Mouse (Mus musculus) lung, adult 2 months (tissue): ENCODE measurements around the gene Tert. TPM values are rescaled to one million over a fixed set of nuclear protein-coding genes. Genes with fewer than 3 reads are reported as not detected.
A peak's percentile ranks its signal among the peaks of the same experiment; 100 is the strongest.

Experiments
- DNase-seq: peaks from one replicate; pipeline ENCODE4 v3.0.0; 2022
- H3K4me1 ChIP-seq: fragments of 200-500 bp; 2 replicates; pipeline ENCODE4 v1.6.1; 2011; ENCODE audit warnings: low read length; ENCODE audit not compliant: control insufficient read depth, insufficient read depth
- H3K4me3 ChIP-seq: fragments of 200-500 bp; replicated peaks from 2 replicates; pipeline ENCODE3; 2011; ENCODE audit warnings: low read depth, mild to moderate bottlenecking, control low read depth, low read length; ENCODE audit errors: extremely low read depth
- CTCF ChIP-seq: fragments of 200-500 bp; IDR thresholded peaks from 2 replicates; pipeline ENCODE4 v1.5.1; 2011; ENCODE audit warnings: mild to moderate bottlenecking, low read length, control low read depth; ENCODE audit not compliant: insufficient read depth
- POLR2A ChIP-seq: fragments of 200-500 bp; IDR thresholded peaks from 2 replicates; pipeline ENCODE4 v1.6.1; 2011; ENCODE audit warnings: low read depth, mild to moderate bottlenecking, control low read depth, low read length, borderline replicate concordance; ENCODE audit errors: extremely low read depth
- WGBS: fragments of 180-500 bp; shearing (Covaris S2); methylation state at CpG from one replicate; pipeline ENCODE4 v1.1.7; 2018; 5-methylcytosine and 5-hydroxymethylcytosine counted together
- polyA plus RNA-seq: library from polyadenylated mRNA; depleted of rRNA; stranded (reverse); fragments of >200 nt; gene quantifications from 2 replicates; pipeline ENCODE4 v1.2.3, GENCODE M21; 2012; rRNA removed

The Tert gene
- polyA plus RNA-seq: 1.5 and 2.4 TPM in 2 replicates

DNA sequence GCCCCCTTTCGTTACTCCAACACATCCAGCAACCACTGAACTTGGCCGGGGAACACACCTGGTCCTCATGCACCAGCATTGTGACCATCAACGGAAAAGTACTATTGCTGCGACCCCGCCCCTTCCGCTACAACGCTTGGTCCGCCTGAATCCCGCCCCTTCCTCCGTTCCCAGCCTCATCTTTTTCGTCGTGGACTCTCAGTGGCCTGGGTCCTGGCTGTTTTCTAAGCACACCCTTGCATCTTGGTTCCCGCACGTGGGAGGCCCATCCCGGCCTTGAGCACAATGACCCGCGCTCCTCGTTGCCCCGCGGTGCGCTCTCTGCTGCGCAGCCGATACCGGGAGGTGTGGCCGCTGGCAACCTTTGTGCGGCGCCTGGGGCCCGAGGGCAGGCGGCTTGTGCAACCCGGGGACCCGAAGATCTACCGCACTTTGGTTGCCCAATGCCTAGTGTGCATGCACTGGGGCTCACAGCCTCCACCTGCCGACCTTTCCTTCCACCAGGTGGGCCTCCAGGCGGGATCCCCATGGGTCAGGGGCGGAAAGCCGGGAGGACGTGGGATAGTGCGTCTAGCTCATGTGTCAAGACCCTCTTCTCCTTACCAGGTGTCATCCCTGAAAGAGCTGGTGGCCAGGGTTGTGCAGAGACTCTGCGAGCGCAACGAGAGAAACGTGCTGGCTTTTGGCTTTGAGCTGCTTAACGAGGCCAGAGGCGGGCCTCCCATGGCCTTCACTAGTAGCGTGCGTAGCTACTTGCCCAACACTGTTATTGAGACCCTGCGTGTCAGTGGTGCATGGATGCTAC, at the start of gene Tert:
Tert (plus strand) TSS at position 167 of the 805 bp plus-strand sequence.
- peak; percentile 35 for DNase-seq
- peak within 1 kb of the TSS; percentile 65 for H3K4me3 ChIP-seq
- 14% methylated on average over 47 of the region's 47 CpGs for WGBS
- peaks cover 7% of the 10 kb centered on the region for H3K4me1 ChIP-seq
- TF ChIP-seq POLR2A (no peak), CTCF (peak; percentile 52; the same call in 1 of the 2 replicates)

DNA sequence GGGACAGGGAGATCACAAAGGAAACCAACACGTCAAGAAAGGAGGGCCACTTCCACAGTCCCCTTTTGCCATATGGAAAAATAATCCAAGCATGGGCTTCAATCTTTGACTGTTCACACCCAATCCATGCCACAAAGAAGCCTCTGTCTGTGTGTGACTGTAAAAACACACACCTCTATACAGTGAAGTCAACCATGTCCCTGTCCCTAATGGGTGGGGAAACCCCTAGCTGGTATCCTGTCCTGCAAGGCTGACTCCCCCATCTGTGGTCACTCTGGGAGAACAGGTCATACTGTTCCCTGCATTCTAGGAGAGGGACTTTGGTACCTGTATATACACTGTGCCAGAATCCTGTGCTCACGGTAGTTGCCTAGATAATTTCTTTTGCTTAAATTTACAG, 49.4 kb upstream of the Tert start:
- Histone ChIP-seq H3K4me1 (no peaks in the 10 kb centered on the region), H3K4me3 (no peak overlapping the region)
- DNase-seq: no peak
- TF ChIP-seq CTCF: no peak
- no peak for TF ChIP-seq POLR2A
- 55% methylated on average over 2 of the region's 2 CpGs for WGBS

DNA sequence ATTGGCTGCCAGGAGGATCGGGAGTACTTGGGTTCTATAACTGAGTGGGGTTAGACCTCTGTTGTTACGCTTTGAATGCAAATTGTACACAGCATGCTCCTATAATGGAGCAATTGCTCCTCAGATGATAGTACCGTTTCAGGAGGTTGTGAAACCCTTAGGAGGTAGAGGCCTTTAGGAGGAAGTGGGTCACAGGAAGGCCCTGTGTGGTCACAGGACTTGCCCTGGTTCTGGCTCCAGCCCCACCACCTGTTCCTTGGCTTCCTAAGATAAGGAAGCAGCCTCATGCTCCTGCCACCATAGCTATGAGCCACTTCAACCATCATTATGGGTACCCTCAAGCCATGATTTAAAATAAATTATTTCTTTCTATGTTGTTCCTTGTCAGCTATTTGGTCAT, 35.2 kb upstream of the Tert start:
- WGBS: 67% methylated on average over 3 of the region's 3 CpGs
- no peaks in the 10 kb centered on the region for H3K4me1 ChIP-seq
- no peak for TF ChIP-seq POLR2A
- TF ChIP-seq CTCF: no peak
- no peak for DNase-seq
- no peak overlapping the region for H3K4me3 ChIP-seq

DNA sequence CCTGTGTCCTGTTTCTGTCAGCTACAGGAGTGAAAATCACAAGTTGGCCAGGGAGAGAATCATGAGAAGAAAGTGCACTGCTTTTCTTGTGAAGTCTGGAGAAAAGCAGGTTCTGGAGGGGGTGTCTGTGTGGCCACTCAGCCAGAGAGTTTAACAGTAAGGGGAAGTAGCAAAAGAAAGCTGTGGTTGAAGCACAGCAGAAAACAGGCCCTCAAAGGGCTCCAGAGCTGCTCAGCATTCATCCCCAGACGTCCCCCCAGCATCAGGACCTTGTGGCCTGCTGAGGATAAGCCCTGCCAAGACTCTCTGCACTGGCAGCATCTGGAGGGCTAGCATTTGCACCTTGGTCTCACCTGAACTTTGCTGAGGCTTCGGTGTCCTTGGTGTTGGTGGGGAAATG, 34.2 kb upstream of the Tert start:
- TF ChIP-seq POLR2A: no peak
- TF ChIP-seq CTCF: no peak
- no peak for DNase-seq
- no peak overlapping the region for H3K4me3 ChIP-seq
- WGBS: 24% methylated on average over 2 of the region's 2 CpGs
- H3K4me1 ChIP-seq: no peaks in the 10 kb centered on the region

DNA sequence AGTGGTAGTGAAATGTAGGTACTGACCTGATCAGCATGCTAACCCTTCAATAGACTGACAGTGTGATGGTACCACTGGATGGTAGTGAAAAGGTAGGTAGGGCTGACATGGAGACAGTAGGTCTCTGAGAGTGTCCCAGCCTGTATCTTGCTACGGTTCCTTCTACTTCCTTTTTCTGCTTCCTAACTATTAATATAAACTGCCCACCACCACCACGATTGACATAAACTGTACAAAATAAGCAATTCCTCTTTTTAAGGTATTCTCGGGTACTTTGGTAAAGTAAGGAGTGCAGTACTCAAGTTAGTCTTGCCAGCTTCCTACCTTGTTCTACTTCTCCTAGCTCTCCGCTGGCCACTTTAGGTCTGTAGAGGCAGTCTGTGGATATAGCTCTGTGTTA, 30.4 kb upstream of the Tert start:
- 54% methylated on average over 4 of the region's 4 CpGs for WGBS
- no peaks in the 10 kb centered on the region for H3K4me1 ChIP-seq
- no peak for DNase-seq
- TF ChIP-seq CTCF: no peak
- TF ChIP-seq POLR2A: no peak
- no peak overlapping the region for H3K4me3 ChIP-seq

DNA sequence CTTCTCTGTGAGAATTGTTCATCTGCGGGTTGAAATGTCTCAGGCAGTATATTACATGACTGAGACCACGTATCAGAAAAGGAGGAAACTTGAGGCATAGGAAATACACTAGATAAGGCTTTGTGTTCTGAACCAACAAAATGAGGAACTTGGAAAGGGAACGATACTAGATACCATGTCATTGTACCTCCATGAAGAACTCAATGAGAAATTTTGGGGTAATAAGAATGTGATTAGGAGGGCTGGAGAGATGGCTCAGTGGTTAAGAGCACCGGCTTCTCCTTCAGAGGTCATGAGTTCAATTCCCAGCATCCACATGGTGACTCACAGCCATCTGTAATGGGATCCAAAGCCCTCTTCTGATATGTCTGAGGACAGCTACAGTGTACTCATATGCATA, 26.5 kb upstream of the Tert start:
- TF ChIP-seq CTCF: no peak
- TF ChIP-seq POLR2A: no peak
- WGBS: 56% methylated on average over 4 of the region's 4 CpGs
- peaks cover 6% of the 10 kb centered on the region for H3K4me1 ChIP-seq

DNA sequence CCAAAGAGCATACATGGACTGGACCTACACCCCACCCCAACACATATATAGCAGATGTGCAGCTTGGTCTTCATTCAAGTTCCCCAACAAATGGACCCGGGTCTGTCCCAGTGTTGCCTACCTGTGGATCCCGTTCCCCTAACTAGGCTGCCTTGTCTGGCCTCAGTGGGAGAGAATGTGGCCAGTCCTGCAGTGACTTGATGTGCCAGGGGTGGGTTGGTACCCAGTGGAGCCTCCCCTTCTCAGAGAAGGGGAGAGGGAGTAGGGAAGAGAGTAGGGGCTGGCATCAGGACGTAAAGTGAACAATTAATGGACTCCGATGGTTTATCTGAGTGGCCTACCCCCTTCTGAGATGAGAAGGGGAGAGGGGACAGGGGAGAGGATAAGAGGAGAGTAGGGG, 23.7 kb upstream of the Tert start:
- TF ChIP-seq POLR2A: no peak
- TF ChIP-seq CTCF: no peak
- no peak for DNase-seq
- 51% methylated on average over 4 of the region's 4 CpGs for WGBS
- H3K4me3 ChIP-seq: no peak overlapping the region
- peaks cover 6% of the 10 kb centered on the region for H3K4me1 ChIP-seq

More for the DNA sequence above, 26.5 kb upstream of the Tert start:
- no peak overlapping the region for H3K4me3 ChIP-seq
- DNase-seq: no peak

DNA sequence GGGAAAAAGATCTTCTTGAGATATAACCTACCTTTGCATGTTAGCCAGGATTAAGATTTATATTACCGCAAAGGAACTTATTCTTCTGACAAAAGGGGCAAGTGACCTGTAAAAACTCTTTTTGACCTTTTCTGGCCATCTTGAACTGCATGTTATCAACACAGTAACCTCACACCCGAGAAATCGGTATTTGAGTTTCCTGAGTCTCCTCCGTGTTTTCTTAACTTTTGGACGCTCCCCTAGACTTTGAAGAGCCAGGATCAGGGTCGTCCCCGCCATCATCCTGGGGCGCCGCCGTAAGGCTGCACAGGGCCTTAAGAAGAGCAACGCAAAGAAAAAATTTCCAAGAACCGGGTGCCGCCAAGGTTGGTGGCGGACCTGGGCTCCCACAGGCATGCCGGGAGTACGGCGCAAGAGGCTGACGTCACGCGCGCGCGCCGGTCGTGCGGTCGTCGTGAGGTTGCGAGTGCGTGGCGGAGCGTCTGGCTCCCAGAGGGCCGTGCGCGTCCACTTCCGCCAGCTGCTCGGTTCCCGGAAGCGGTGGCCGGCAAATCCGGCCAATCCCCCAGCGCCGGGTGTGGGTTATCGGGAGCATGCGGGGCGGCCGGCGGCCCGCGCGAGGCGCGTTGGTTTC, 23.1 kb upstream of the Tert start, which contains the start of gene Clptm1l:
Clptm1l (plus strand) TSS at position 485 of the 634 bp plus-strand sequence.
- DNase-seq: peak; percentile 96
- TF ChIP-seq POLR2A (peak; percentile 88; the same call in 1 of the 2 replicates), CTCF (no peak)
- Histone ChIP-seq H3K4me3 (peak within 1 kb of the TSS; percentile 81), H3K4me1 (peaks cover 6% of the 10 kb centered on the region)
- under 1% methylated on average over 53 of the region's 53 CpGs for WGBS

DNA sequence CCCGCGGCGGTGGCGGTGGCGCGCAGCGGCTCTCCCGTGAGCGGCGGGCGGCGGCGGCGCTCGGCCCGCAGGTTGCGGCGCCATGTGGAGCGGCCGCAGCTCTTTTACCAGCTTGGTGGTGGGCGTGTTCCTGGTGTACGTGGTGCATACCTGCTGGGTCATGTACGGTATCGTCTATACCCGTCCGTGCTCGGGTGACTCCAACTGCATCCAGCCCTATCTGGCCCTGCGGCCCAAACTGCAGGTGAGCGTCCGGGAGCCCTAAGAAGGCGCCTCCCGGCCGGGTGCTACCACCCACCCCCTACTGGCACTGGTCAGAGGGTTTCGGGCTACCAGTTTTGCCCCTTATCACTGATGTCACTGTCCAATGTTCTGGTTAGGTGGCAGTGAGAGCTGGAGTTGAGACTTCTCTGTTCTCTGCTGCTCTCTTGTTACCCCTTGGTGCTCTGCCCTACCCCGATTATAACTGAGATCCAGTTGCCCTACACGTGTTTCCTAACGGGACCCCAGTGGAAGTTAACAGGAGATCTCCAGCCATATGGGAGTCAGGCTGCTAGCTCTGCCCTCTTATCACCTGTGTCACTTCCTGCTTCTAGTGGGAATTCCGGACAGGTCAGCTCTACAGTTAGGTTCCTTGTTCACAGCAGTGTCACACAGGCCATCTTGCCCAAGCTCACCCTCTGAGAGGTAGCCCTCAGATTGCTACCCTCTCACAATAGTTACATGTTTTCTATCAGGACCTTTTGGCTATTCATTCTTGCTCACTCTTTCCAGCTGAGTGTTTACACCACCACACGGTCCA, 22.4 kb upstream of the Tert start:
- peak; percentile 6 for DNase-seq
- WGBS: 1% methylated on average over 39 of the region's 39 CpGs
- H3K4me1 ChIP-seq: peaks cover 6% of the 10 kb centered on the region
- H3K4me3 ChIP-seq: peak overlapping the region; percentile 81
- no peak for TF ChIP-seq POLR2A
- TF ChIP-seq CTCF: no peak

DNA sequence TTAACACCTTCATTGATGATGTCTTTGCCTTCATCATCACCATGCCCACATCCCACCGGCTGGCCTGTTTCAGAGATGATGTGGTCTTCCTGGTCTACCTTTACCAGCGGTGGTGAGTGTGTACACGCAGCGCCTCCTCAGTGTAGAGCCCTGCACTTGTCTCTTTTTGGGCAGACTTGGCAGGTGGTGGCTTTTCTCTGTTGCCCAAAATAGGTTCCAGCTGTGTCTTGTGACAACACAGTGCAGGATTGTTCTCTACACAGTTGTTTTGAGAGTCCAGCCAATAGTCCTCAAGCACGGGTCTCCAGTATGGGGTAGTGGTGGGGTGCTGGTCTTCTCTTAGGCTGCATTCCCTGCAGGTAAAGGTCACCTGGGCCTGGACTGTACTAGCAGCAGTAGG, 8.3 kb upstream of the Tert start:
- TF ChIP-seq CTCF (no peak), POLR2A (no peak)
- Histone ChIP-seq H3K4me3 (no peak overlapping the region), H3K4me1 (no peaks in the 10 kb centered on the region)
- DNase-seq: no peak
- WGBS: 86% methylated on average over 5 of the region's 5 CpGs
